In the genomic region with DNA sequence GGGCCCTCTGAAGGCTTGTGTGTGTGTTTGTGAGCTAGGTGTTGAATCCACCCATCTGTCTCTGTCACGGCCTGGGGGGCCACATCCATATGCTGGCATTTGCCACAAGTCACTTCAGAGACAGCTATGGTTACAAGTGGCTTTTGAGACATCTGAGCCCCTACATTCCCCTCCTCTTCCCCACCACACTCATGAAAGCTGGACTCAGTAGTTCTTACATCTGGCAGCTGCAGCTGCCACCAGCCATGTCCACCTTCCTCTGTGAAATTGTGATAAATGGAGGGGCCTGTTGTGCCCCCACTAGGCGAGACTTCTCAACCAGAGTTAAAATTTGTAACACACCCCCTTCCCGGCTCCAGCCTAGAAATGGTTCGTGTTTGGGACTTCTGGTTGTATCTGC, we compare ENCODE assay signal across 10 mouse cellular contexts. TPM values are rescaled to one million over a fixed set of nuclear protein-coding genes. Genes with fewer than 3 reads are reported as not detected.
A peak's percentile ranks its signal among the peaks of the same experiment; 100 is the strongest.
DNase-seq lines count a peak whose midpoint lies in the region; ATAC-seq and TF ChIP-seq lines count a peak whose summit lies in the region.
"Had no signal": no experiment of that assay in that cellular context is flagged by ENCODE, and none has a peak within 500 bp of the region (broad histone marks: within the 10 kb centered on the region; RNA-seq: fewer than 3 reads in every experiment).

No protein-coding gene starts in this region.

- peaks cover 6% of the 10 kb centered on the region for H3K36me3 ChIP-seq in lung, embryonic 16.5 days (ENCODE audit: control insufficient read depth, insufficient read depth, low read length)
- H3K36me3 ChIP-seq in hindbrain, embryonic 13.5 days = peaks cover 27% of the 10 kb centered on the region
- peaks cover 8% of the 10 kb centered on the region for H3K36me3 ChIP-seq in liver, postnatal 0 days (replicated peaks; ENCODE audit: insufficient read depth, low read length)

- no peak overlapping the region for H3K4me3 ChIP-seq in lung, embryonic 16.5 days (ENCODE audit: low read length)
- H3K4me3 ChIP-seq in hindbrain, embryonic 13.5 days = no peak overlapping the region
- H3K4me3 ChIP-seq in liver, postnatal 0 days (ENCODE audit: low read depth, low read length) = no peak overlapping the region

- peak overlapping the region; percentile 82 for H3K27ac ChIP-seq in lung, embryonic 16.5 days (ENCODE audit: low read length)
- peak overlapping the region; percentile 72 for H3K27ac ChIP-seq in hindbrain, embryonic 13.5 days
- peak overlapping the region; percentile 98 for H3K27ac ChIP-seq in liver, postnatal 0 days (ENCODE audit: low read depth)

- no peak for TF ChIP-seq EP300 in liver, postnatal 0 days (IDR thresholded peaks at IDR 0.05; ENCODE audit: low read depth)

- H3K27me3 ChIP-seq in lung, embryonic 16.5 days (ENCODE audit: control insufficient read depth, insufficient read depth, low read depth, low read length) = no peaks in the 10 kb centered on the region
- no peaks in the 10 kb centered on the region for H3K27me3 ChIP-seq in hindbrain, embryonic 13.5 days
- H3K27me3 ChIP-seq in liver, postnatal 0 days (ENCODE audit: insufficient read depth, low read length) = no peaks in the 10 kb centered on the region

- DNase-seq in lung, postnatal 10 days = no peak
- no peak for DNase-seq in liver, postnatal 0 days
- no peak for DNase-seq in ovary, postnatal 10 days (ENCODE audit: low spot score)
- DNase-seq in left cerebral cortex, postnatal 14 days (ENCODE audit: low spot score in 2 of 2) = no peak

- peaks cover 58% of the 10 kb centered on the region for H3K4me1 ChIP-seq in lung, embryonic 16.5 days (replicated peaks; ENCODE audit: control insufficient read depth, insufficient read depth, low read length)
- peaks cover 37% of the 10 kb centered on the region for H3K4me1 ChIP-seq in hindbrain, embryonic 13.5 days (replicated peaks)
- peaks cover 28% of the 10 kb centered on the region for H3K4me1 ChIP-seq in liver, postnatal 0 days (ENCODE audit: insufficient read depth)

- ATAC-seq in lung, embryonic 16.5 days (ENCODE audit: low read depth) = no peak
- ATAC-seq in hindbrain, embryonic 13.5 days (ENCODE audit: low FRiP score) = no peak
- ATAC-seq in liver, postnatal 0 days = no peak
- no peak for ATAC-seq in erythroid progenitor cell, adult 5-6 weeks (replicated peaks; ENCODE audit: low FRiP score, poor library complexity, severe bottlenecking)

- intact Hi-C loops in left cerebral cortex, postnatal 14 days (cut with DNase I) = loop anchor here (2.0 kb wide), 2 partner anchors 43 to 137 kb away; no protein-coding TSS in a partner anchor

- peak overlapping the region; percentile 45 for H3K9ac ChIP-seq in lung, embryonic 16.5 days (ENCODE audit: low read length)
- H3K9ac ChIP-seq in hindbrain, embryonic 13.5 days = peak overlapping the region; percentile 55; the same call in 1 of the 2 replicates
- peak overlapping the region; percentile 16; the same call in 1 of the 2 replicates for H3K9ac ChIP-seq in liver, postnatal 0 days (replicated peaks)

- no peak overlapping the region for H3K4me2 ChIP-seq in lung, embryonic 16.5 days (ENCODE audit: low read depth, low read length)
- H3K4me2 ChIP-seq in hindbrain, embryonic 13.5 days = no peak overlapping the region
- no peak overlapping the region for H3K4me2 ChIP-seq in liver, postnatal 0 days (ENCODE audit: low read depth, low read length)

- 20% methylated on average over 4 of the region's 4 CpGs for WGBS in lung, embryonic 16.5 days
- 30% methylated on average over 4 of the region's 4 CpGs for WGBS in hindbrain, embryonic 13.5 days
- 57% methylated on average over 4 of the region's 4 CpGs for WGBS in liver, postnatal 0 days (ENCODE audit: insufficient replicate concordance)

- TF ChIP-seq CTCF in liver, postnatal 0 days (IDR thresholded peaks at IDR 0.05; ENCODE audit: low read depth) = no peak

- H3K9me3 ChIP-seq in lung, embryonic 16.5 days (ENCODE audit: control insufficient read depth, low read length) = no peaks in the 10 kb centered on the region
- H3K9me3 ChIP-seq in hindbrain, embryonic 13.5 days = no peaks in the 10 kb centered on the region
- no peaks in the 10 kb centered on the region for H3K9me3 ChIP-seq in liver, postnatal 0 days (ENCODE audit: low read length)
- H3K9me3 ChIP-seq: G1E had no signal

RNA-seq across cellular contexts. Expression of a gene that starts 5.8 kb away (rescaled TPM):
- polyA plus RNA-seq in lung, embryonic 16.5 days (2015; fragmentation: Nextera tagmentation; extraction: Ambion mirVana) = 17.2 and 22.4 TPM in 2 replicates
- 16.9 and 19.5 TPM in 2 replicates for polyA plus RNA-seq in hindbrain, embryonic 13.5 days (2015; fragmentation: Nextera tagmentation; extraction: Ambion mirVana)
- 18.7 and 19.3 TPM in 2 replicates for polyA plus RNA-seq in liver, postnatal 0 days (2015; fragmentation: Nextera tagmentation; extraction: Ambion mirVana)
- 9.6 TPM in 1 of 2 replicates, not detected in the other for total RNA-seq in erythroid progenitor cell, adult 5-6 weeks (2015; ENCODE audit: low replicate concordance)
- 0.13 TPM in 1 of 2 replicates, not detected in the other for total RNA-seq in erythroid progenitor cell, adult 5-6 weeks (2017; ENCODE audit: low replicate concordance)
- total RNA-seq in left cerebral cortex, postnatal 14 days (2021) = 1 to 10 TPM; 4.1 to 8.0 TPM

RNA-seq across cellular contexts. Expression of a gene that starts 39.7 kb away (rescaled TPM):
- 17.9 and 50.7 TPM in 2 replicates for polyA plus RNA-seq in lung, embryonic 16.5 days (2015; fragmentation: Nextera tagmentation; extraction: Ambion mirVana)
- polyA plus RNA-seq in hindbrain, embryonic 13.5 days (2015; fragmentation: Nextera tagmentation; extraction: Ambion mirVana) = 1.1 and 2.5 TPM in 2 replicates
- 3.6 and 72.5 TPM in 2 replicates for polyA plus RNA-seq in liver, postnatal 0 days (2015; fragmentation: Nextera tagmentation; extraction: Ambion mirVana)
- total RNA-seq in erythroid progenitor cell, adult 5-6 weeks (2015; ENCODE audit: low replicate concordance) = not detected in 2 replicates
- total RNA-seq in erythroid progenitor cell, adult 5-6 weeks (2017; ENCODE audit: low replicate concordance) = not detected in 2 replicates
- not detected for total RNA-seq in left cerebral cortex, postnatal 14 days (2021)
- total RNA-seq: adrenal gland, postnatal 25 days; G1E; layer of hippocampus, postnatal 36 days had no signal
- polyA plus RNA-seq: G1E had no signal
